Mouse (Mus musculus): ENCODE results near the gene Tpgs1. TPM values are rescaled to one million over a fixed set of nuclear protein-coding genes. Genes with fewer than 3 reads are reported as not detected.
A peak's percentile ranks its signal among the peaks of the same experiment; 100 is the strongest.

Gene Tpgs1
- polyA plus RNA-seq, 1 experiment from 2014 or later, result 76.6 TPM

DNA sequence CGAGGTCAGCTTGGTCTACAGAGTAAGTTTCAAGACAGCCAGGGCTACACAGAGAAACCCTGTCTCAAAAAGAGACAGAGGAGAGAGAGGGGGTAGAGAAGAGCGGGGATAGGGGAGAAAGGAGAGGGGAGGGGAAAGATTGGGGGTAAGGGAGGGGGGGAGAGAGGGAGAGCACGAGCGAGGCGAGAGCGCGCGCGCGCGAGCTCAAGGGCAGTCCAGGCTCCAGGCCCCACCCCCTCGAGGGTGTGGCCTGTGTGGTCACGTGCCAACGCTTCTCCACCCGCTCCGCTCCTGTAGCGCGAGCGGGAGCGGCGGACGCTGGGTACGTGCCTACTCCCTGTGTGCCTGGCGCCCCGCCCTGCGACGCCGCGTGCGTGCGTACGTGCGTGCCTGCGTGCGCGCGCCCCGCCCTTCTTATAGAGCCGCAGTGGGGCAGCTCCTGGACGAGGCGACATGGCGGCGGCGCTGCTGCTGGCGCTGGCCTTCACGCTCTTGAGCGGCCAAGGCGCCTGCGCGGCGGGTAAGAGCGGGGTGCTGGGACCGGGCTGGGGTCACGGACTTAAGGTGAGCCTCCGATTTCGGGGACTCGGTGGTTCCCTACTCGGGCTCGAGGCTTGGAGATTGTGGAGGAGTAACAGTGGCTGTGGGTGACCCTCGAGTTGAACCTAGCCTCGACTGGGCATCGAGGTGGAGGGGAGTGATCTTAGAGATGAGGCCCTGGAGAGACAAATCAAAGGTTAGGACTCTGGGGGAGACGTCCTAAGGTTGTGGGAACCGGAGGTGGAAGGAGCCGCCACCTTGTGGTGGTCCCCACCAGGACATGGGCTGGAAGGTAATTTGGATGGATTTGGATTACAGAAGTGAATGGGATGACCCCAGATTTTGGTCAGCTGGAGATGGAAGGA is 35.1 kb downstream of the Tpgs1 start, which contains the start of gene Bsg:
Gene Bsg (plus strand): TSS at position 427 of the 905 bp plus-strand sequence.
- Histone ChIP-seq H3K27me3 (replicated peaks; ENCODE audit: control insufficient read depth, insufficient read depth, low read length) (no peaks in the 10 kb centered on the region), H3K4me2 (ENCODE audit: low read length) (peak within 1 kb of the TSS; percentile 67), H3K36me3 (ENCODE audit: control insufficient read depth, insufficient read depth) (no peaks in the 10 kb centered on the region), H3K4me1 (replicated peaks; ENCODE audit: control insufficient read depth, insufficient read depth, low read length) (peaks cover 29% of the 10 kb centered on the region), H3K9me3 (ENCODE audit: control insufficient read depth, low read length) (no peaks in the 10 kb centered on the region), H3K27ac (ENCODE audit: low read length) (peak within 1 kb of the TSS; percentile 58), H3K4me3 (replicated peaks; ENCODE audit: low read length) (peak within 1 kb of the TSS; percentile 59), H3K9ac (replicated peaks; ENCODE audit: low read depth, low read length) (peak within 1 kb of the TSS; percentile 76)
- ATAC-seq, result peak; percentile 95
- under 1% methylated on average over 54 of the region's 65 CpGs for WGBS

DNA sequence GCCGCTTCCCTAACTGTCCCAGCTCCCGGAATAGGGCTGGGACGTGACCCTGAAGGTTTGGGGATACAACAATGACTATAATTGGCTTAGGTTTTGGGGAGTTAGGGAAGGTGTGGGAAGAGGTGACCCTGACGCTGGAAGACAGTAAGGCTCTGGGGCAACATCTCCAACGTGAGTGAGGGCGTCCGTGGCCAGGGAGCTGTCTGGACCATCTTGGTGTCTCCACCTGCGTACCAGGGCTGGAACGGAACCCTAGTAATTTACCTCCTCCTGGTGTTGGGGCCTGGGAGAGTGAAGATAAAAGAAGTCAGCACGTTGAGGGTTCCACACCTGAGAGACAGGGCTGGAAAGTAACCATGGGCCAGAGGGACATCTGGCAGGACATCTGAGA is 35.8 kb downstream of the Tpgs1 start:
- H3K27me3 ChIP-seq (replicated peaks; ENCODE audit: control insufficient read depth, insufficient read depth, low read length), result no peaks in the 10 kb centered on the region
- H3K4me2 ChIP-seq (ENCODE audit: low read length), result peak overlapping the region; percentile 67
- no peaks in the 10 kb centered on the region for H3K9me3 ChIP-seq (ENCODE audit: control insufficient read depth, low read length)
- WGBS, result 5% methylated on average over 10 of the region's 10 CpGs
- H3K27ac ChIP-seq (ENCODE audit: low read length), result no peak overlapping the region
- peak overlapping the region; percentile 59 for H3K4me3 ChIP-seq (replicated peaks; ENCODE audit: low read length)
- no peaks in the 10 kb centered on the region for H3K36me3 ChIP-seq (ENCODE audit: control insufficient read depth, insufficient read depth)
- peaks cover 29% of the 10 kb centered on the region for H3K4me1 ChIP-seq (replicated peaks; ENCODE audit: control insufficient read depth, insufficient read depth, low read length)
- H3K9ac ChIP-seq (replicated peaks; ENCODE audit: low read depth, low read length), result peak overlapping the region; percentile 76
- no peak for ATAC-seq

DNA sequence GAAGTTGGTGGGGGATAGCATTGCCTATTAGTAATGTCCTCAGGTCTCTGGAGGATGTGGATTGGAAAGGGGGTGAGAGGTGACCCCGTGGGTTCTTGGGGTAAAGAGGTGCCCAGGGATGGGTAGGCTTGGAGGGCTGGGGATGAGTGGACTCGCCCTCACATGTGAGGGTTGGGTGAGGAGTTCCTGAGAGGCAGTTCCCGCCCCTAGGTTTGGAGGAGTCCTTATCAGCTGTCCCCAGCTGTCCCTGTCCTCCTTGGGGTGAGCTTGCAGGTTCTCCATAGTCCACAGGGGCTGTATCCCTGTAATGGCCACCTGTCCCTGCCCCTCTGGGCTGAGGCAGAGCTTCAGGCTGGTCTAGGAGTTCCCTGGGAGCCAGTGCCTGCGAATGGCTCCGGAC is 36.8 kb downstream of the Tpgs1 start:
- Histone ChIP-seq H3K36me3 (ENCODE audit: control insufficient read depth, insufficient read depth) (peaks cover 5% of the 10 kb centered on the region), H3K9ac (replicated peaks; ENCODE audit: low read depth, low read length) (peak overlapping the region; percentile 1; the same call in 1 of the 2 replicates), H3K27ac (ENCODE audit: low read length) (no peak overlapping the region), H3K4me2 (ENCODE audit: low read length) (peak overlapping the region; percentile 67), H3K4me3 (replicated peaks; ENCODE audit: low read length) (peak overlapping the region; percentile 59; the same call in 1 of the 2 replicates), H3K9me3 (ENCODE audit: control insufficient read depth, low read length) (no peaks in the 10 kb centered on the region), H3K4me1 (replicated peaks; ENCODE audit: control insufficient read depth, insufficient read depth, low read length) (peaks cover 29% of the 10 kb centered on the region), H3K27me3 (replicated peaks; ENCODE audit: control insufficient read depth, insufficient read depth, low read length) (no peaks in the 10 kb centered on the region)
- WGBS, result 82% methylated on average over 5 of the region's 5 CpGs
- no peak for ATAC-seq

DNA sequence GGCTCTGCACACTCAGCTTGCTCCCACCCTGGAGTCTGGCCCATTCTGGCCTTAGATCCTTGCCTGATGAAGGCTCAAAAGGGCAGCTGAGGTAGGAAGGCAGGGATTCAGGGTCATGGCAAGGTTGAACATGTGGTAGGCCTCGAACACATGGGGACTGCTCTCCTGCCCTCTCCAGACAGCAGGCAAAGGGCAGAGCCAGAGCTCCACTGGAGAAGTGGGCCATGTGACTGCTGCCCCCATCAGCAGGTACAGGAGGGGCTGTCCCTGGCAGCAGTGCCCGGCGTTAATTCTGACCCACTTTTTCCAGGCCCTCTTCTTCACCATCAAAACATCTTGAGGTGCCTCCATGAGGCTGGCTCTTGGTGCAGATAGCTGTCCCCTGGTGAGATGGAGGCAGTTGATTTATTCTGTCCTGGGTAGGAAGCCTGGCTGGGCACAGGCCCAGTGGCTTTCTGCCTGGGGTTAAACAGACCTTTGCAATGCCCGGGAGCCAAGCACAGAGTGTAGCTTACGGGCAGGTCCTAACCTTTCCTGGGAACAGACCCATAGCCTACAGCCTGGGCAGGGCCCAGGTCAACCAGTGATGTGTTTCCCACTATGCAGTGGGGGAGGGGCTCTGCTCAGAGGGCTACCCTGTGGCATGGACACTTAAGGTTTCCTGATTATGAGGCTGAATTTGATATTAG is 37.4 kb downstream of the Tpgs1 start:
- ATAC-seq, result no peak
- H3K9me3 ChIP-seq (ENCODE audit: control insufficient read depth, low read length), result no peaks in the 10 kb centered on the region
- WGBS, result 79% methylated on average over 5 of the region's 5 CpGs
- H3K4me2 ChIP-seq (ENCODE audit: low read length), result peak overlapping the region; percentile 67; the same call in 1 of the 2 replicates
- H3K27ac ChIP-seq (ENCODE audit: low read length), result no peak overlapping the region
- H3K9ac ChIP-seq (replicated peaks; ENCODE audit: low read depth, low read length), result no peak overlapping the region
- peaks cover 29% of the 10 kb centered on the region for H3K4me1 ChIP-seq (replicated peaks; ENCODE audit: control insufficient read depth, insufficient read depth, low read length)
- no peaks in the 10 kb centered on the region for H3K27me3 ChIP-seq (replicated peaks; ENCODE audit: control insufficient read depth, insufficient read depth, low read length)
- H3K4me3 ChIP-seq (replicated peaks; ENCODE audit: low read length), result no peak overlapping the region
- peaks cover 7% of the 10 kb centered on the region for H3K36me3 ChIP-seq (ENCODE audit: control insufficient read depth, insufficient read depth)

DNA sequence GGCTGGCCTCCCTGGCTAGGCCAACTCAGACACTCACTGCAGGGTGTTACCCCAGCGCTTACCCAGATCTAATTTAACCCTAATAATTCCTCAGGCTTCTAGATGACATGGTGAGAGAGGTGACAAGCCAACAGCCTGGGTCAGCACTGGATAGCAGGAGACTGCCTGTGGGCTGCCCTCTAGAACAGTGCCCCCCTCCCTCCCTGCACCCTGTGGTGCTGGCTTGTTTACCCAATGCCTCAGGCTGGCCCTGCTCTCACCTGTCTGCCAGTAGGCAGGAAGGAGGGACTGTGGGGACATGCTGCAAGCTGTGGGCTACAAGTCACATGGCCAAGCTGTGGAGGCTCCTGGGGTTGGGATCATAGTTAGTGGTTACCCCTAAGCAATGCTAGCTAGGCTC is 38.0 kb downstream of the Tpgs1 start:
- peaks cover 29% of the 10 kb centered on the region for H3K4me1 ChIP-seq (replicated peaks; ENCODE audit: control insufficient read depth, insufficient read depth, low read length)
- WGBS, result 83% methylated on average over 1 of the region's 1 CpGs
- peaks cover 7% of the 10 kb centered on the region for H3K36me3 ChIP-seq (ENCODE audit: control insufficient read depth, insufficient read depth)
- no peak overlapping the region for H3K9ac ChIP-seq (replicated peaks; ENCODE audit: low read depth, low read length)
- no peak for ATAC-seq
- H3K27me3 ChIP-seq (replicated peaks; ENCODE audit: control insufficient read depth, insufficient read depth, low read length), result no peaks in the 10 kb centered on the region
- H3K27ac ChIP-seq (ENCODE audit: low read length), result no peak overlapping the region
- H3K9me3 ChIP-seq (ENCODE audit: control insufficient read depth, low read length), result no peaks in the 10 kb centered on the region
- no peak overlapping the region for H3K4me3 ChIP-seq (replicated peaks; ENCODE audit: low read length)
- H3K4me2 ChIP-seq (ENCODE audit: low read length), result peak overlapping the region; percentile 4

DNA sequence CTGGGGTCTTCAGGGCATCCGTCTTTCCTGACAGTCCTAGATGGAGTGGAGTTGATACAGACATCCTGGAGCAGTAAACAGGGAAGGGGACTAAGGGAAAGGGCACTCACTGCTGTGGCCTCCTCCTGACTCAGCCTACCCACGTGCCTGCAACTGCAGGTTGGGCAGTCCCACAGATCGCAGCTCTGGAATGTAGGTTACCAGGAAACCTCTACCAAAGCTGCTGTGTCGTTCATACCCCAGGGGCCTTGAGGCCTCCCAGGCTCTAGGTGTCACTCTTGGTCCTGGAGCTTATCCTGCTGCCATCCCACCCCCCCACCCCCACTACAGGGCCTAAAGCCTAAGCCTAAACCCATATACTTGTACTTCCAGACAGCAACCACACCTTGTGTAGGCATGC is 38.6 kb downstream of the Tpgs1 start:
- no peak overlapping the region for H3K4me2 ChIP-seq (ENCODE audit: low read length)
- no peaks in the 10 kb centered on the region for H3K9me3 ChIP-seq (ENCODE audit: control insufficient read depth, low read length)

DNA sequence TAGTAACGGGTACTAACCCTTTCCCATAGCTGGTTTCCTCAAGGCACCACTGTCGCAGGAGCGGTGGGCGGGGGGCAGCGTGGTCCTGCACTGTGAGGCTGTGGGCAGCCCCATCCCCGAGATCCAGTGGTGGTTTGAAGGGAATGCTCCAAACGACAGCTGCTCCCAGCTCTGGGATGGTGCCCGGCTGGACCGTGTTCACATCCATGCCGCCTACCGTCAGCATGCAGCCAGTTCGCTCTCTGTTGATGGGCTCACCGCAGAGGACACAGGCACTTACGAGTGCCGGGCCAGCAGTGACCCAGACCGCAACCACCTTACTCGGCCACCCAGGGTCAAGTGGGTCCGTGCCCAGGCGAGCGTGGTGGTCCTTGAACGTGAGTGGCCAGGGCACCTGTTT is 39.5 kb downstream of the Tpgs1 start:
- Histone ChIP-seq H3K27me3 (replicated peaks; ENCODE audit: control insufficient read depth, insufficient read depth, low read length) (no peaks in the 10 kb centered on the region), H3K9me3 (ENCODE audit: control insufficient read depth, low read length) (no peaks in the 10 kb centered on the region), H3K4me2 (ENCODE audit: low read length) (no peak overlapping the region), H3K36me3 (ENCODE audit: control insufficient read depth, insufficient read depth) (peaks cover 7% of the 10 kb centered on the region), H3K9ac (replicated peaks; ENCODE audit: low read depth, low read length) (no peak overlapping the region), H3K4me1 (replicated peaks; ENCODE audit: control insufficient read depth, insufficient read depth, low read length) (peaks cover 28% of the 10 kb centered on the region), H3K27ac (ENCODE audit: low read length) (no peak overlapping the region), H3K4me3 (replicated peaks; ENCODE audit: low read length) (no peak overlapping the region)
- WGBS, result 90% methylated on average over 21 of the region's 21 CpGs
- no peak for ATAC-seq

More for the DNA sequence above, 38.6 kb downstream of the Tpgs1 start:
- WGBS, result 75% methylated on average over 4 of the region's 4 CpGs
- no peak overlapping the region for H3K9ac ChIP-seq (replicated peaks; ENCODE audit: low read depth, low read length)
- no peak for ATAC-seq
- H3K4me3 ChIP-seq (replicated peaks; ENCODE audit: low read length), result no peak overlapping the region
- H3K27ac ChIP-seq (ENCODE audit: low read length), result no peak overlapping the region
- H3K4me1 ChIP-seq (replicated peaks; ENCODE audit: control insufficient read depth, insufficient read depth, low read length), result peaks cover 29% of the 10 kb centered on the region
- peaks cover 7% of the 10 kb centered on the region for H3K36me3 ChIP-seq (ENCODE audit: control insufficient read depth, insufficient read depth)
- no peaks in the 10 kb centered on the region for H3K27me3 ChIP-seq (replicated peaks; ENCODE audit: control insufficient read depth, insufficient read depth, low read length)

DNA sequence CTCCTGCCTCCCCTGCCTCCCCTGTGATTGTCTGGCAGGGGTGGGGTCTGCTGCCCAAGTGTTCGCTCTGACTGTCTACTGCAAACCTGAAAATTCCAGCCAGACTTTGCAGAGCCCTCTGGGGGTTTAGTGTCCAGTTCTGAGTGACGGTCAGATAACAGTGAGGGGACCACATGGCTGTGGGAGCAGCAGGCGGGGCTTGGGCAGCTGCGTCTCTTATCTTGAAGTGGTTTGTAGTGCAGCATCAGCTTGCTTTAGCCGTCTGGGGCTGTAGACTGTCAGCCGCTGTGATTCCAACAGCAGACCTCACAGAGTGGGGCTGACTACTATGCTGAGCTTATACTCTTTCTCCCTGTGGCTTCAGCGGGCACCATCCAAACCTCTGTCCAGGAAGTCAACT is 40.1 kb downstream of the Tpgs1 start:
- H3K9me3 ChIP-seq (ENCODE audit: control insufficient read depth, low read length), result no peaks in the 10 kb centered on the region
- no peak overlapping the region for H3K9ac ChIP-seq (replicated peaks; ENCODE audit: low read depth, low read length)
- WGBS, result 90% methylated on average over 7 of the region's 7 CpGs
- peaks cover 26% of the 10 kb centered on the region for H3K4me1 ChIP-seq (replicated peaks; ENCODE audit: control insufficient read depth, insufficient read depth, low read length)
- no peak overlapping the region for H3K27ac ChIP-seq (ENCODE audit: low read length)
- no peaks in the 10 kb centered on the region for H3K27me3 ChIP-seq (replicated peaks; ENCODE audit: control insufficient read depth, insufficient read depth, low read length)
- H3K4me3 ChIP-seq (replicated peaks; ENCODE audit: low read length), result no peak overlapping the region
- no peak for ATAC-seq
- H3K36me3 ChIP-seq (ENCODE audit: control insufficient read depth, insufficient read depth), result peaks cover 7% of the 10 kb centered on the region
- H3K4me2 ChIP-seq (ENCODE audit: low read length), result no peak overlapping the region

DNA sequence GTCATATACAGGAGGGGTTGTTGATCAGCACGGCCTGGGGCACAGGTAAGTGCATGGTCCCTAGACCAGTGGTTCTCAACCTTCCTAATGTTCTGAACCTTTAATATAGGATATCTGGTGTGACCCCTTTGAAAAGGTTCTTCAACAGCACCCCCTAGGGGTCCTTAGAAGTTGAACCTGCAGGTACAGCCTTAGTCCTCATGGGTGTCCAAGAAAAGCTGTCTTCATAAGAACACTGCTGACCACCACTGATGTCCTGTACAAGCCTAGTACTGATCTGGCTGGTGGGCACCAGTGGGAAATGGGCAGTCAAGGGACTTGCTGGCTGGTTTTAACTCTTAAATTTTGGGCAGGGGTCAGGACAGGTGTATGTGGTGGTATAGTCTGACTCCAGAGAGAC is 42.9 kb downstream of the Tpgs1 start:
- Histone ChIP-seq H3K27me3 (replicated peaks; ENCODE audit: control insufficient read depth, insufficient read depth, low read length) (peaks cover 19% of the 10 kb centered on the region), H3K4me1 (replicated peaks; ENCODE audit: control insufficient read depth, insufficient read depth, low read length) (peaks cover 9% of the 10 kb centered on the region), H3K9ac (replicated peaks; ENCODE audit: low read depth, low read length) (no peak overlapping the region), H3K4me2 (ENCODE audit: low read length) (no peak overlapping the region), H3K36me3 (ENCODE audit: control insufficient read depth, insufficient read depth) (peaks cover 7% of the 10 kb centered on the region), H3K9me3 (ENCODE audit: control insufficient read depth, low read length) (no peaks in the 10 kb centered on the region), H3K27ac (ENCODE audit: low read length) (no peak overlapping the region), H3K4me3 (replicated peaks; ENCODE audit: low read length) (no peak overlapping the region)
- 90% methylated on average over 1 of the region's 1 CpGs for WGBS
- ATAC-seq, result 0 out of 2 replicates have a peak, but pooled peaks have one; percentile 1

Data from forebrain, embryonic 16.5 days (tissue).